Mouse (Mus musculus) midbrain, embryonic 15.5 days (tissue): ENCODE results near the gene Uvrag. TPM values are rescaled to one million over a fixed set of nuclear protein-coding genes. Genes with fewer than 3 reads are reported as not detected.

Source experiments
- ATAC-seq: fragments of 200-750 bp; cut with Nextera tagmentation; replicated peaks from 2 replicates; pipeline ENCODE4 v1.8.0; 2017; ENCODE audit warnings: moderate TSS enrichment
- H3K27ac ChIP-seq: fragments of 300-500 bp; sonication (generic); 2 replicates; pipeline ENCODE4 v1.5.1; 2015; ENCODE audit warnings: mild to moderate bottlenecking, inconsistent platforms
- H3K27me3 ChIP-seq: fragments of 300-500 bp; sonication (generic); replicated peaks from 2 replicates; pipeline ENCODE4 v1.6.1; 2015; ENCODE audit warnings: inconsistent platforms
- H3K36me3 ChIP-seq: fragments of 300-500 bp; sonication (generic); replicated peaks from 2 replicates; pipeline ENCODE4 v1.6.1; 2015; ENCODE audit warnings: inconsistent platforms
- H3K4me1 ChIP-seq: fragments of 300-500 bp; sonication (generic); 2 replicates; pipeline ENCODE4 v1.6.1; 2015; ENCODE audit warnings: inconsistent platforms
- H3K4me2 ChIP-seq: fragments of 300-500 bp; sonication (generic); 2 replicates; pipeline ENCODE4 v1.6.1; 2015; ENCODE audit warnings: inconsistent platforms, mild to moderate bottlenecking, moderate library complexity
- H3K4me3 ChIP-seq: fragments of 300-500 bp; sonication (generic); 2 replicates; pipeline ENCODE4 v1.5.1; 2015; ENCODE audit warnings: mild to moderate bottlenecking, inconsistent platforms
- H3K9ac ChIP-seq: fragments of 300-500 bp; sonication (generic); 2 replicates; pipeline ENCODE4 v1.6.1; 2015; ENCODE audit warnings: mild to moderate bottlenecking, inconsistent platforms
- H3K9me3 ChIP-seq: fragments of 300-500 bp; sonication (generic); 2 replicates; pipeline ENCODE4 v1.6.1; 2016; ENCODE audit warnings: inconsistent platforms
- WGBS: fragments of 180-500 bp; shearing (Covaris S2); methylation state at CpG from one replicate; pipeline ENCODE4 v1.1.7; 2015; ENCODE audit warnings: mixed read lengths; 5-methylcytosine and 5-hydroxymethylcytosine counted together
- polyA plus RNA-seq: library from polyadenylated mRNA; unstranded; fragments of >200 nt; fragmentation: Nextera tagmentation; extraction: Ambion mirVana; gene quantifications from 2 replicates; pipeline ENCODE4 v1.2.1, GENCODE M21; 2015

Gene Uvrag
- polyA plus RNA-seq, 1 experiment from 2014 or later, result 16.8 TPM

GRCm38 (mm10) chr7:99161529-99161928 lies 20.6 kb upstream of the Uvrag start:
- no peak overlapping the region for H3K9ac ChIP-seq
- no peaks in the 10 kb centered on the region for H3K27me3 ChIP-seq
- no peak overlapping the region for H3K4me2 ChIP-seq
- H3K4me1 ChIP-seq, result no peaks in the 10 kb centered on the region
- H3K36me3 ChIP-seq, result no peaks in the 10 kb centered on the region
- ATAC-seq, result 0 out of 2 replicates have a peak, but pooled peaks have one; percentile 33
- no peak overlapping the region for H3K4me3 ChIP-seq
- WGBS, result 60% methylated on average over 4 of the region's 4 CpGs
- no peak overlapping the region for H3K27ac ChIP-seq
- H3K9me3 ChIP-seq, result no peaks in the 10 kb centered on the region

DNA sequence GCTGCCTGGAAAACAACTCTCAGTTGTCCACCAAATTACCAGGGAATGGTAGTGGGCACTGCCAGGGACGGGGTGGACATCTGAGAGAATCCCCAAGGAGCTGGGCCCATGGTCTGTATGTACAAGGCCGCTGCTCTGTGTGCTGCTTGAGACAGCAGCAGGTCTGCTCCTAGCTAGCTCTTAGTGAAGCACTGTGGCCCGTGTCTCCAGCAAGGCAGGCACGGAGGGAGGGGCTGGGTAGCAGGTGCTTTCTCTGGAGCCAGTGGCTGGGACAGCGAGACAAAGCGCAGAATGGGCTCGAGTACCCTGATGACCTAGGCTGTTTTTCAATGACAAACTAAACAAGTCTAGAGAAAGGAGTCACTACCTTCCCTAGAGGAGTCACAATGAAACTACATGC lies 20.1 kb upstream of the Uvrag start:
- Histone ChIP-seq H3K27me3 (no peaks in the 10 kb centered on the region), H3K4me1 (no peaks in the 10 kb centered on the region), H3K36me3 (no peaks in the 10 kb centered on the region), H3K9ac (no peak overlapping the region), H3K9me3 (no peaks in the 10 kb centered on the region), H3K4me3 (no peak overlapping the region), H3K27ac (no peak overlapping the region), H3K4me2 (no peak overlapping the region)
- 66% methylated on average over 7 of the region's 7 CpGs for whole genome bisulfite sequencing
- ATAC-seq, result no peak

DNA sequence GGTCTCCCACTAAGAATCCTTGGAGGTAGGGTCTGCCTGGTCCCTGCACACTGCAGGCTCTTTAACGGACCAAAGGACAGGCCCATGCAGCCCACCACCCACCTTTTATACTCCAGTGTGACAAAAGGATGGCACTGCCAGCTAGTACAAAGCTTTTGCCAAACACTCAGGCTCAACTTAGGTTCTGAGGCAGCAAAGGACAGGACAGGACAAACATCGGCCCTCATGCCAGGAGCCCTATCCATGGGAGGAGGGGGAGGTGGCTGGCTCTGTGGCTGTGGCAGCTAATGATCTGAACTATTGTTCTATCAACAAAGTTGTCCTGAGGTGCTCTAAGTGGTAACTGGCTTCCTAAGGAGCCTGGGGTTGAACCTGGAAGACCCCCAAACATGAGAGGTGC lies 18.5 kb upstream of the Uvrag start:
- Histone ChIP-seq H3K27me3 (no peaks in the 10 kb centered on the region), H3K4me1 (0 out of 2 replicates have a peak, but pooled peaks cover 6% of the 10 kb centered on the region), H3K9me3 (no peaks in the 10 kb centered on the region), H3K9ac (no peak overlapping the region), H3K4me3 (no peak overlapping the region), H3K4me2 (no peak overlapping the region), H3K27ac (no peak overlapping the region), H3K36me3 (no peaks in the 10 kb centered on the region)
- no peak for ATAC-seq
- 85% methylated on average over 2 of the region's 2 CpGs for WGBS

GRCm38 (mm10) chr7:99158904-99159303 lies 18.0 kb upstream of the Uvrag start:
- Histone ChIP-seq H3K4me2 (no peak overlapping the region), H3K4me3 (no peak overlapping the region), H3K9me3 (no peaks in the 10 kb centered on the region), H3K4me1 (0 out of 2 replicates have a peak, but pooled peaks cover 6% of the 10 kb centered on the region), H3K27ac (no peak overlapping the region), H3K27me3 (no peaks in the 10 kb centered on the region), H3K36me3 (no peaks in the 10 kb centered on the region), H3K9ac (no peak overlapping the region)
- 61% methylated on average over 5 of the region's 5 CpGs for WGBS
- no peak for ATAC-seq

DNA sequence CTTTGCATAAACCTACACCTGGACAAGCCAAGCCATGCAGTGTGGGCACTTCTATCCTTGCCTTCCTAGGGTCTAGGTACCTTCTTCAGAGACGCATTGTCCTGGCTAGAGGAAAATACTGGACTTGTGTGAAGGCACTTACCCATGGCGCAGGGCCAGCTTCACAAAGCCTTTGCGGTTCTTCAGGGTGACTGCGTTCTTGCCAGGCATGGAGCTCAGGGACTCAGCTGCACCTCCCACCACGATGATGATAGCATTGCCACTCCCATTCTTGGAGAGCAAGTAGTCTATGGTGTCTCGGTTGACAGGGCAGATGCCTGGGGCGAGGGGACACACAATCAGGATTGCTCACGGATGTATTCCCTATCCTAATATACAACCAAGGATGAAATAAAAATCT lies 17.1 kb upstream of the Uvrag start:
- Histone ChIP-seq H3K27ac (no peak overlapping the region), H3K27me3 (no peaks in the 10 kb centered on the region), H3K4me1 (0 out of 2 replicates have a peak, but pooled peaks cover 6% of the 10 kb centered on the region), H3K4me2 (no peak overlapping the region), H3K9ac (no peak overlapping the region), H3K36me3 (no peaks in the 10 kb centered on the region), H3K9me3 (no peaks in the 10 kb centered on the region), H3K4me3 (no peak overlapping the region)
- no peak for ATAC-seq
- WGBS, result 87% methylated on average over 8 of the region's 8 CpGs

GRCm38 (mm10) chr7:99156737-99157136 lies 15.8 kb upstream of the Uvrag start:
- Histone ChIP-seq H3K4me2 (no peak overlapping the region), H3K4me1 (0 out of 2 replicates have a peak, but pooled peaks cover 6% of the 10 kb centered on the region), H3K36me3 (no peaks in the 10 kb centered on the region), H3K27ac (no peak overlapping the region), H3K9ac (no peak overlapping the region), H3K9me3 (no peaks in the 10 kb centered on the region), H3K27me3 (no peaks in the 10 kb centered on the region), H3K4me3 (no peak overlapping the region)
- no peak for ATAC-seq
- WGBS, result 87% methylated on average over 10 of the region's 10 CpGs

DNA sequence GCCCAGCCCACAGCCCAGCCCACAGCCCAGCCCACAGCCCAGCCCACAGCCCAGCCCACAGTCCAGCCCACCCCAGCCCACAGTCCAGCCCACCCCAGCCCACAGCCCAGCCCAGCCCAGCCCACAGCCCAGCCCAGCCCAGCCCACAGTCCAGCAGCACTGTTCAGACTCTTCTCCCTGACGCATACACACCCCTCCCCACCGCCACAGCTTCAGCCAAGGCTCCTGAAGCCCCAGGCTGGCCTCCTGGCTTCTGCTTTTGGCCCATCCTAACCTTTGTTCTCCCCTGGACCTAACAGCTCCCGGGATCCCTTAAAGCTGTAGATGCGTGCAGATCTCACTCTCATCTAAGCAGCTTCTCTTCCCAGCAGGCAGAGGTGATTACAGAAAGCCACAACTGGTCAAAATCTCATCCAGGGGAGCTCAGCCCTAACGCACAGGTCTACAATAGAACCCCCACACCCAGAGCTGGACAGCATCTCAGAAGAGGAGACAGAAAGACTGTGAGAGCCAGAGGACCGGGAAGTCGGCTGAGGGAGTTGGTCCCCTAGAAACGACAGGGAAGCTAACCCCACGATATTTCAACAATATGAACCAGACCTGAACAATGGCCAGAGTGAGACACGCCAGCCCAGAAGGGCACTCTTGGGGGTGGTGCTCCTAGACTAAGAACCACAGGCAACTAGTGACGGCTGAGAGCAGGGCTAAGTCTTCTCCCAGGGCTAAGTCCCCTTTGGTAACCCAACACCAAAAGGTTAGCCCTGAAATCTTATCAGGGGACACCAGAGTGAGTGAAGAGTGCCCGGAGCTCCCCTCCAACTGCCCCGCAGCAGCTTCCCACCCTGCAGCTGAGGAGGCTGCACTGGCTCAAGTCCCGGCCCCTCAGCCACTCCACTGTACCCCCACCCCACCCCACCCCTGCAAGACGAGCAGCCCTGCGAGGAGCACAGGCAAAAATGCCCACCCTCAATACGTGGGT lies 14.7 kb upstream of the Uvrag start:
- Histone ChIP-seq H3K9ac (no peak overlapping the region), H3K27me3 (no peaks in the 10 kb centered on the region), H3K4me3 (no peak overlapping the region), H3K27ac (no peak overlapping the region), H3K4me1 (0 out of 2 replicates have a peak, but pooled peaks cover 6% of the 10 kb centered on the region), H3K36me3 (no peaks in the 10 kb centered on the region), H3K9me3 (no peaks in the 10 kb centered on the region), H3K4me2 (peak overlapping the region; percentile 37)
- 22% methylated on average over 17 of the region's 17 CpGs for WGBS
- no peak for ATAC-seq

- 0 out of 2 replicates have a peak, but pooled peaks have one; percentile 35 for ATAC-seq
Measured at GRCm38 (mm10) chr7:99154648-99155151, 13.8 kb upstream of the Uvrag start.

GRCm38 (mm10) chr7:99153686-99154202 lies 12.8 kb upstream of the Uvrag start:
- H3K9me3 ChIP-seq, result no peaks in the 10 kb centered on the region
- no peak overlapping the region for H3K4me3 ChIP-seq
- no peak for ATAC-seq
- H3K4me2 ChIP-seq, result no peak overlapping the region
- no peaks in the 10 kb centered on the region for H3K27me3 ChIP-seq
- no peak overlapping the region for H3K9ac ChIP-seq
- no peak overlapping the region for H3K27ac ChIP-seq
- WGBS, result 90% methylated on average over 11 of the region's 11 CpGs
- H3K4me1 ChIP-seq, result 0 out of 2 replicates have a peak, but pooled peaks cover 6% of the 10 kb centered on the region
- no peaks in the 10 kb centered on the region for H3K36me3 ChIP-seq

More at GRCm38 (mm10) chr7:99154648-99155151, 13.8 kb upstream of the Uvrag start:
- Histone ChIP-seq H3K27ac (no peak overlapping the region), H3K4me2 (no peak overlapping the region), H3K9ac (no peak overlapping the region), H3K27me3 (no peaks in the 10 kb centered on the region), H3K9me3 (no peaks in the 10 kb centered on the region), H3K4me1 (0 out of 2 replicates have a peak, but pooled peaks cover 6% of the 10 kb centered on the region), H3K36me3 (no peaks in the 10 kb centered on the region), H3K4me3 (no peak overlapping the region)
- WGBS, result 60% methylated on average over 8 of the region's 8 CpGs

DNA sequence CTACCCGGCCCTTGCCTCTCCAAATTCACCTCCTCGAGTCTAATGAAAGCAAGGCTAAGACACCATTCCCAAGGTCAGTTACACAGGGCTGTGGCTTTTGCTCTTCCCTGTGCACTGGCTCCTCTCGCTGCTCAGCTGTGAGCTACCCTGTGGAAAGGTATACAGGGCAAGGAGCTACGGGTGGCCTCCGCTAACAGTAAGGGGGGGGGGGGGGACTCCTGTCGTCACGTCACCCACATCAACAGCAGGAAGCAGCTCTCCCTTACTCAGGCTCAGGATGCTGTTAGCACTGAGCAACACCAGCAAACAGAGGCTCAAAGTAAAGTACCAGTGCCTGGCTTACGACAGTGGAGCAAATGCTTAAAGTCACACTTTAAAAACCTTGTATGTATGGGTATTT lies 11.8 kb upstream of the Uvrag start:
- 0 out of 2 replicates have a peak, but pooled peaks cover 6% of the 10 kb centered on the region for H3K4me1 ChIP-seq
- H3K4me2 ChIP-seq, result no peak overlapping the region
- H3K4me3 ChIP-seq, result no peak overlapping the region
- H3K9ac ChIP-seq, result no peak overlapping the region
- no peaks in the 10 kb centered on the region for H3K27me3 ChIP-seq
- H3K36me3 ChIP-seq, result no peaks in the 10 kb centered on the region
- 86% methylated on average over 8 of the region's 8 CpGs for WGBS
- no peak overlapping the region for H3K27ac ChIP-seq
- ATAC-seq, result no peak
- no peaks in the 10 kb centered on the region for H3K9me3 ChIP-seq

DNA sequence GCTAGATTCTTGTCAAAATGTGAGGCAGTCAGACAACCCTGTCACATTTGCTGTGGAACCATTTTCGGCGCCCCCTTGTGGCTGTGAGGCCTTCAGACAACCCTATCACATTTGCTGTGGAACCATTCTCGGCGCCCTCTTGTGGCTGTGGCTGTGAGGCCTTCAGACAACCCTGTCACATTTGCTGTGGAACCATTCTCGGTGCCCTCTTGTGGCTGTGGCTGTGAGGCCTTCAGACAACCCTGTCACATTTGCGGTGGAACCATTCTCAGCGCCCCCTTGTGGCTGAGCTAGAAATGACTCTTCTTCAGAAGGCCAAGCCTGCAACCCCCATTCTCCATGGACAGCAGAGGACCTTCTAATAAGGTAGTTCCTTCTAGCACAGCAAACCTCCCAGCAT lies 10.4 kb upstream of the Uvrag start:
- H3K36me3 ChIP-seq, result no peaks in the 10 kb centered on the region
- H3K4me1 ChIP-seq, result 0 out of 2 replicates have a peak, but pooled peaks cover 6% of the 10 kb centered on the region
- peak; percentile 48; the same call in 1 of the 2 replicates for ATAC-seq
- no peaks in the 10 kb centered on the region for H3K27me3 ChIP-seq
- no peak overlapping the region for H3K4me3 ChIP-seq
- no peaks in the 10 kb centered on the region for H3K9me3 ChIP-seq
- no peak overlapping the region for H3K9ac ChIP-seq
- WGBS, result 3% methylated on average over 7 of the region's 7 CpGs
- H3K4me2 ChIP-seq, result no peak overlapping the region
- H3K27ac ChIP-seq, result no peak overlapping the region

DNA sequence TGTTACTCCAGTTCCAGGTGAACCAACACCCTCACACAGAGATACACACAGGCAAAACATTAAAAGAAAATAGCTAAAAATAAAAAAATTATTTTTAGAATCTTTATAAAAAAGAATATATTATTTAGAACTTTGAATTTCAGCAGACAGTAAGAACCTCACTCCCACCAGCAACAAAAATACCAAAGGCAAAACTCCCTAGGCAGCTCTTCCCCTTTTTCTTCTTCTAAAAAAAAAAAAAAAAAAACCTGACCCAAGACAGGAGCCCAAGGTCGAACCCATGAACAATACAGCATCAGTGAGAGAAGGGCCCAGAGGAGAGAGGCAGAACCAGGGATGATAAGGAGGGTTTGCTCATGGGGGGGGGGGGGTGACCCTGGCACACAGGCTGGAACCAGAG lies 8.1 kb upstream of the Uvrag start:
- 50% methylated on average over 1 of the region's 1 CpGs for whole genome bisulfite sequencing
- no peak overlapping the region for H3K4me3 ChIP-seq
- no peak for ATAC-seq
- no peaks in the 10 kb centered on the region for H3K4me1 ChIP-seq
- H3K9me3 ChIP-seq, result no peaks in the 10 kb centered on the region
- H3K27me3 ChIP-seq, result no peaks in the 10 kb centered on the region
- H3K27ac ChIP-seq, result no peak overlapping the region
- H3K36me3 ChIP-seq, result no peaks in the 10 kb centered on the region
- no peak overlapping the region for H3K4me2 ChIP-seq
- no peak overlapping the region for H3K9ac ChIP-seq
